Mouse (Mus musculus) bone marrow macrophage, adult 2 months (primary cell): Measurements from ENCODE around the gene Podn. TPM values are rescaled to one million over a fixed set of nuclear protein-coding genes. Genes with fewer than 3 reads are reported as not detected.

Experiments
- H3K27ac ChIP-seq: 2 replicates; pipeline ENCODE4 v1.5.1; 2012; ENCODE audit warnings: low read depth, low read length; ENCODE audit not compliant: insufficient read depth
- H3K4me1 ChIP-seq: 2 replicates; pipeline ENCODE4 v1.6.1; 2012; ENCODE audit warnings: low read length; ENCODE audit not compliant: control insufficient read depth, insufficient read depth
- H3K4me3 ChIP-seq: 2 replicates; pipeline ENCODE4 v1.5.1; 2012; ENCODE audit warnings: mild to moderate bottlenecking, low read length, moderate library complexity; ENCODE audit not compliant: insufficient read depth
- CTCF ChIP-seq: IDR thresholded peaks from 2 replicates; pipeline ENCODE4 v1.5.1; 2012; ENCODE audit warnings: low read depth, mild to moderate bottlenecking, low read length, moderate library complexity
- POLR2A ChIP-seq: IDR thresholded peaks from 2 replicates; pipeline ENCODE4 v1.6.1; 2012; ENCODE audit warnings: mild to moderate bottlenecking, low read depth, low read length, borderline replicate concordance
- polyA plus RNA-seq: library from polyadenylated mRNA; stranded (reverse); fragments of >200 nt; gene quantifications from 2 replicates; pipeline ENCODE4 v1.2.4, GENCODE M21; 2012; ENCODE audit not compliant: missing spikeins, insufficient read depth, insufficient read length

Gene Podn
- polyA plus RNA-seq, 1 experiment, result not detected

GRCm38 (mm10) chr4:107977593-107977992 is 118.7 kb downstream of the Podn start:
- Histone ChIP-seq H3K27ac (no peak overlapping the region), H3K4me3 (no peak overlapping the region), H3K4me1 (no peaks in the 10 kb centered on the region)
- no peak for TF ChIP-seq CTCF
- no peak for TF ChIP-seq POLR2A

GRCm38 (mm10) chr4:107975004-107975403 is 121.2 kb downstream of the Podn start:
- no peak overlapping the region for H3K4me3 ChIP-seq
- no peak for TF ChIP-seq POLR2A
- no peak for TF ChIP-seq CTCF

DNA sequence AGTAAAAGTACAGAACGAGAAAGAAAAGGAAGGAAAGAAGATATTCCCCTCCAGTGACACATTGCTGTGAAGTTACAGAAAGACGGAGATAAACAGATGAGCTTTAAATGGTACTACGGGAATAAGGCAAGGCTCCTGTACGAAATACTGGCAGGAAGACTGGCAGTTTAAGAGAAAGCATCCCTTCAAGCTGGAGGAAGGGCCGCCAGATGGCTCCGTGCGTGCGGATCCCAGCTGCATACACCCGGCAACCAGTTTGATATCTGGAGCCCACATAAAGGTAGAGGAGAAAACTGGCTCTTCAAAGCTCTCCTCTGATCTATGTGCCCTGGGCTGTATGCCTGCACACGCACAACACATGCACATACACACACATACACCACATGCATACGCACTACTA is 121.7 kb downstream of the Podn start:
- TF ChIP-seq POLR2A (no peak), CTCF (no peak)
- H3K27ac ChIP-seq, result no peak overlapping the region
- H3K4me1 ChIP-seq, result no peaks in the 10 kb centered on the region
- H3K4me3 ChIP-seq, result no peak overlapping the region

More at GRCm38 (mm10) chr4:107975004-107975403, 121.2 kb downstream of the Podn start:
- no peak overlapping the region for H3K27ac ChIP-seq
- H3K4me1 ChIP-seq, result no peaks in the 10 kb centered on the region

GRCm38 (mm10) chr4:107971162-107971561 is 125.1 kb downstream of the Podn start:
- Histone ChIP-seq H3K4me1 (peaks cover 14% of the 10 kb centered on the region), H3K27ac (no peak overlapping the region), H3K4me3 (no peak overlapping the region)
- TF ChIP-seq POLR2A (no peak), CTCF (no peak)

- TF ChIP-seq POLR2A (no peak), CTCF (no peak)
- peaks cover 17% of the 10 kb centered on the region for H3K4me1 ChIP-seq
- no peak overlapping the region for H3K4me3 ChIP-seq
- no peak overlapping the region for H3K27ac ChIP-seq
These were observed 126.5 kb downstream of the Podn start for GRCm38 (mm10) chr4:107969781-107970180.

DNA sequence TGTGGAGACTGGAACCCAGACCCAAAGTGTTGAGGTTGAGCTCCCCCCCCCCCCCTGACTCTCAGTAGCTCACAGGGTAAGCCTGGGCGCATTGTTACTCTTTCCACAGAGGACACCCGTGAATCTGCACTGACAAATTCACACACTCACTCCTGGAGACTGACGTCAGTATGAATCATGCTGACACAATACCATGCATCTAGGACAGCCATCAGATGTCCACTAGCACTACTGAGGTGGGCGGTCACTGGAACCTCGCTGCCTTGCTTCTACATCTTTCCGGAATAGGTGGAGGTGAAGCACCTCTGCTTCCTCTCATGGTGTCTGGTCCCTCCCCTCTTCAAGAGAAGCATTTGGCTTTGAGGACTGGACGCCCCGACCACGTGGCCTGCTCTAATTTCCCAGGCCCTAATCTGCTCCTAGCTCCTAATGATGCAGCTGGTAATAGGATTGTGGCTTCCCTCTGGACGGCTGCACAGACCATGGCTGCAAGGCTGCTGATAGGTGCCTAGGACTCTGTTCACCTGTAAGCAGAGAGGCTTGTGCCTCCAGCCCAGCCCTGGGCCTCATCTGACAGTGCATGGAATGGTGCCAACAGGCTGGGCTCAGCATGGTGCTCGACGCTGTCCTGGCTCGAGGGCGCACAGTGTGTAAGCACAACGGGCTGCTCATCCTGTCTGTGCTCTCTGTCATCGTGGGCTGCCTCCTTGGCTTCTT is 128.1 kb downstream of the Podn start, which contains the start of gene Slc1a7:
Gene Slc1a7 (plus strand): TSS at position 367 of the 717 bp plus-strand sequence.
- Histone ChIP-seq H3K27ac (no peak within 1 kb of the TSS), H3K4me1 (peaks cover 17% of the 10 kb centered on the region), H3K4me3 (no peak within 1 kb of the TSS)
- no peak for TF ChIP-seq POLR2A

GRCm38 (mm10) chr4:107966416-107967109 is 129.7 kb downstream of the Podn start:
- no peak overlapping the region for H3K4me3 ChIP-seq
- peaks cover 17% of the 10 kb centered on the region for H3K4me1 ChIP-seq
- no peak for TF ChIP-seq POLR2A
- TF ChIP-seq CTCF, result no peak
- H3K27ac ChIP-seq, result no peak overlapping the region

Other genes starting within 250 kb of the Podn start
- 53.8 and 63.3 TPM in 2 replicates for gene Magoh, start 216.7 kb downstream of the Podn start, polyA plus RNA-seq
- gene 0610037L13Rik, start 206.6 kb downstream of the Podn start, polyA plus RNA-seq, result 33.9 and 39.2 TPM in 2 replicates
- 19.8 and 27.6 TPM in 2 replicates for gene Cpt2, start 172.8 kb downstream of the Podn start, polyA plus RNA-seq
- gene Slc1a7, start 128.1 kb downstream of the Podn start, polyA plus RNA-seq, result not detected in 2 replicates
- 179 and 181 TPM in 2 replicates for gene Scp2, start 48.6 kb upstream of the Podn start, polyA plus RNA-seq
- gene Echdc2, start 69.0 kb upstream of the Podn start, polyA plus RNA-seq, result not detected in 2 replicates
- not detected in 2 replicates for gene Zyg11a, start 121.6 kb upstream of the Podn start, polyA plus RNA-seq
- 16.9 and 17.2 TPM in 2 replicates for gene Zyg11b, start 204.7 kb upstream of the Podn start, polyA plus RNA-seq
- 7.9 and 10.3 TPM in 2 replicates for gene Coa7, start 231.7 kb upstream of the Podn start, polyA plus RNA-seq